20 mouse cellular contexts compared by ENCODE assay signal in genomic region chr12:3672786-3673185, GRCm38 (mm10).
A peak's percentile ranks its signal among the peaks of the same experiment; 100 is the strongest.
DNase-seq lines count a peak whose midpoint lies in the region; ATAC-seq lines count a peak whose summit lies in the region.
"Had no signal": no experiment of that assay in that cellular context is flagged by ENCODE, and none has a peak within 500 bp of the region (broad histone marks: within the 10 kb centered on the region; RNA-seq: fewer than 3 reads in every experiment).

No protein-coding gene starts in this region.

- peak; percentile 45 for DNase-seq in adrenal gland, postnatal 10 days
- DNase-seq in adrenal gland, adult 18-20 months (ENCODE audit: low spot score in 2 of 2), result no peak
- peak; percentile 10 for DNase-seq in kidney, adult 11 months
- no peak for DNase-seq in kidney, postnatal 14 days
- peak; percentile 10 for DNase-seq in 416B (ENCODE audit: low read depth)
- DNase-seq in right cerebral cortex, postnatal 14 days, result no peak
- DNase-seq: adrenal gland, adult 2 months; cerebellum, adult 11 months; cerebellum, adult 9-11 months; forebrain, postnatal 0 days; heart, postnatal 36 days; kidney, postnatal 25 days; liver; lung, adult 2 months; lung, postnatal 14 days; spleen, adult 18-20 months; thymus, postnatal 14 days had no signal

- peak; percentile 47 for ATAC-seq in megakaryocyte progenitor cell, adult 5-6 weeks (replicated peaks; ENCODE audit: poor library complexity)
- ATAC-seq: forebrain, postnatal 0 days; intestine, postnatal 0 days; midbrain, embryonic 13.5 days had no signal

Comparison
In these comparisons a context has a peak if more than half of its experiments do, and no peak if none do; other contexts are left out.
1. DNase-seq: peak in adrenal gland, postnatal 10 days (single experiment), kidney, adult 11 months (single experiment) and 416B (single experiment); none in adrenal gland, adult 18-20 months (0 of 2), kidney, postnatal 14 days (single experiment) and right cerebral cortex, postnatal 14 days (single experiment).